ENCODE assay signal across 8 mouse cellular contexts in genomic region chr12:8921394-8922368, GRCm38 (mm10). TPM values are rescaled to one million over a fixed set of nuclear protein-coding genes. Genes with fewer than 3 reads are reported as not detected.
DNase-seq lines count a peak whose midpoint lies in the region; ATAC-seq and TF ChIP-seq lines count a peak whose summit lies in the region.

Laptm4a (plus strand) TSS chr12:8921664.

- DNase-seq in MN1 (ENCODE audit: low spot score) = peak; percentile 99
- DNase-seq in cerebellum, adult 9-10 months = peak; percentile 98
- peak; percentile 98 for DNase-seq in hindbrain, embryonic 10.5 days (ENCODE audit: low spot score)
- DNase-seq in layer of hippocampus, adult 9-11 months = peak; percentile 99
- peak; percentile 99 for DNase-seq in lung, postnatal 0 days (ENCODE audit: low spot score)
- peak; percentile 98 for DNase-seq in ovary, postnatal 14 days (ENCODE audit: low spot score)
- peak; percentile 95 for DNase-seq in thymus, postnatal 14 days

- TF ChIP-seq CTCF in lung, postnatal 0 days (IDR thresholded peaks at IDR 0.05) = no peak

- no peaks in the 10 kb centered on the region for H3K9me3 ChIP-seq in hindbrain, embryonic 10.5 days
- no peaks in the 10 kb centered on the region for H3K9me3 ChIP-seq in lung, postnatal 0 days (ENCODE audit: low read length)

- TF ChIP-seq EP300 in lung, postnatal 0 days (IDR thresholded peaks at IDR 0.05) = no peak

- H3K36me3 ChIP-seq in hindbrain, embryonic 10.5 days = peaks cover 26% of the 10 kb centered on the region
- H3K36me3 ChIP-seq in lung, postnatal 0 days (ENCODE audit: insufficient read depth, low read length) = no peaks in the 10 kb centered on the region; the same call in 1 of the 2 replicates

- peak; percentile 98 for ATAC-seq in frontal cortex, adult (ENCODE audit: low TSS enrichment)
- ATAC-seq in lung, postnatal 0 days = peak; percentile 97

- peak within 1 kb of the TSS; percentile 81 for H3K4me3 ChIP-seq in hindbrain, embryonic 10.5 days
- H3K4me3 ChIP-seq in lung, postnatal 0 days (ENCODE audit: low read depth, low read length) = peak within 1 kb of the TSS; percentile 83

- H3K9ac ChIP-seq in lung, postnatal 0 days (replicated peaks; ENCODE audit: low read depth) = peak within 1 kb of the TSS; percentile 77

- peak within 1 kb of the TSS; percentile 74 for H3K4me2 ChIP-seq in lung, postnatal 0 days (replicated peaks; ENCODE audit: low read depth, low read length)

- H3K4me1 ChIP-seq in hindbrain, embryonic 10.5 days (replicated peaks) = peaks cover 36% of the 10 kb centered on the region
- H3K4me1 ChIP-seq in lung, postnatal 0 days (ENCODE audit: insufficient read depth, low read depth, low read length) = peaks cover 12% of the 10 kb centered on the region; the same call in 1 of the 2 replicates

- H3K27me3 ChIP-seq in hindbrain, embryonic 10.5 days (ENCODE audit: insufficient read depth, poor library complexity, severe bottlenecking) = no peaks in the 10 kb centered on the region
- H3K27me3 ChIP-seq in lung, postnatal 0 days (replicated peaks; ENCODE audit: insufficient read depth, low read length) = no peaks in the 10 kb centered on the region

- under 1% methylated on average over 73 of the region's 73 CpGs for WGBS in hindbrain, embryonic 10.5 days
- under 1% methylated on average over 73 of the region's 73 CpGs for WGBS in lung, postnatal 0 days

- H3K27ac ChIP-seq in hindbrain, embryonic 10.5 days = peak within 1 kb of the TSS; percentile 99
- peak within 1 kb of the TSS; percentile 95 for H3K27ac ChIP-seq in lung, postnatal 0 days (ENCODE audit: low read length)

RNA-seq across cellular contexts. Expression of gene Laptm4a, which starts in this region (rescaled TPM):
- 130 and 147 TPM in 2 replicates for polyA plus RNA-seq in hindbrain, embryonic 10.5 days (2016; fragmentation: Nextera tagmentation; extraction: Ambion mirVana)
- polyA plus RNA-seq in lung, postnatal 0 days (2015; fragmentation: Nextera tagmentation; extraction: Ambion mirVana) = 467 and 484 TPM in 2 replicates

Comparison
In these comparisons a context has a peak if more than half of its experiments do, and no peak if none do; other contexts are left out.
1. Peak in every context shown above with its lines: DNase-seq, ATAC-seq, H3K4me3 ChIP-seq and H3K27ac ChIP-seq.